Mouse (Mus musculus): ENCODE data around the gene Mafk.
A peak's percentile ranks its signal among the peaks of the same experiment; 100 is the strongest.

DNA sequence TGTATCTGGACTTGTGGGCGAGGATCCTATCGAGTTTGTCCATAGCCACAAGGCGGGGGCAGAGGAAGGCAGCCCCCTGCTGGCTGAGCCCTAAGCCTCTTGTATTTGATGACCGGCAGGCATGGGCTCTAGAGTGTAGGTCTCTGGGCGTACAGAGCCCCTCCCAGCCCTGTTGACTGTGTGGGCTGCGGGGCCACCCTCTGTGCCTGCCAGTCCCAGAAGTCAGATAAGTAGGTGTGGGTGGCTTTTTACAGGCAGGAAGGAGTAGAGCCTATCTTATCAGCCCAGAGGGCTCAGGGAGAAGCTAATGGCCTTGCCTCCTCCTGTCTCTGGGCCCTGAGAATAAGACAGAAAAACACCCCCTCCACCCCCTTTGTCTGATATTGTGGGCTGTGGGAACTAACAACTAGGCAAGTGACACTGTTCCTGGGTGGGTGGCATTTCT, 12.8 kb downstream of the Mafk start:
- TF ChIP-seq POLR2A (IDR thresholded peaks at IDR 0.05; ENCODE audit: control insufficient read depth, extremely low read depth, insufficient read depth, low read length, poor library complexity) (no peak), CTCF (IDR thresholded peaks at IDR 0.05; ENCODE audit: borderline replicate concordance, control insufficient read depth, extremely low read depth, insufficient read depth, low read length, poor library complexity) (peak; percentile 51; the same call in 1 of the 2 replicates)

All from thymus, adult 2 months (tissue).